Mouse (Mus musculus) ZHBTc4 (cell line): Measurements from ENCODE around the gene Gm20503.

Source experiments
- DNase-seq: peaks from one replicate; pipeline ENCODE4 v3.0.0-alpha.2; 2011; ENCODE audit warnings: low read depth, low spot score

The Gm20503 gene

DNA sequence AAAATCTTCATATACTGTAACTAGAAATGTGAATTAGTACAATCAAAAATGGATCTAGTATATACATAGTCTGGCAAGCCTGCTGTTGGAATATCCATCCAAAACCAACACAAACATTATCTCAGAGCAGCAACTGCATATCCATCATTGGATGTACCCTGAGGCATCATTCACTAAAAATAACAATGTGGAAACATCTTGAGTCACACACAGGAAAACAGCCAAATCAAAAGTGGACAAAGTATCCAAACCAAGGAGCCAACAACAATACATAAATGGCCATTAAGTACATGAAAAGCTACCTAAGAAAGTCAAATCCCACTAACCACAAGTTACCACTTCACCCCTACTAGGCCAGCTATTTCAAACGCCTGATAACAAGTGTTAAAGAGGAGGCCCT, 86.4 kb downstream of the Gm20503 start:
- no peak for DNase-seq
